Mouse (Mus musculus): ENCODE data around the gene Prkaa1. TPM values are rescaled to one million over a fixed set of nuclear protein-coding genes. Genes with fewer than 3 reads are reported as not detected.
A peak's percentile ranks its signal among the peaks of the same experiment; 100 is the strongest.

Prkaa1 gene
- polyA plus RNA-seq, 1 experiment = 3.0 TPM

DNA sequence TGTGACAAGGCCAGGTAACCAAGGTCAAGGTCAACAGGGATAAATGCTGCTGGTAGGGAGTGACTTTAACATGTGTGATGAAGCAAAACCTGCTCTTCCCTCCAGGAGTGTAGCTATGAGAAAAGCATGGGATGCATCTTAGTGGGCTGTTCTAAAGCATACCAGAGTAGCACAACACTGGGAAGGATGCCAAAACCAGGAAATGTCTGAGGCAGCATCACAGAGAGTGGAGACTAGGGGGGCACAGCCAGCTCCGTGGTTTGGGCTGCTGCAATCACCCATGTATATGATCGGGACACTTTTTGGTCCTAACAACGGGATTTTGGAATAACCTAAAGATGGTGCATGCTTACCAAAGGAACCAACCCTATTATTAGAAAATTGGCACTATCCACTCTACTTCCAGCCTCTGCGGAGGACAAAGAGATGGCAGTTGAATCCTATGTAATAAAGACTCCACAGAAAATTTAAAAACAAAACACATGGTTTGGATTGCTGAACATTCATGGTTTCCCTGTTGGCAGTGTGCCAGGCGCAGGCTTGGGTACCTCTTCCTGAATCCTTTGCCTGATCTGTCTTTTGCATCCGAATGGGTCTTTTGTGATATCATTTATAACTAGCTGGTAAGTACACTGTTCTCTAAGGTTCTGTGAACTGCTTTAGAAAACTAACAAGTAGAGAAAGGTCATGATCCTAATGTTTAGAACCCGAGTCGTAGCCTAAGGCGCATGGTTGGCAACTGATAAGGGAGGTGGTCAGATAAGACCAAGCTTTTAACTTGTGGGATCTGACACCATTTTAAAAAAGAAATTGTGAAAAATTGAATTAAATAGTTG, 5.4 kb upstream of the Prkaa1 start:
- peak overlapping the region; percentile 22 for H3K27ac ChIP-seq (ENCODE audit: insufficient read depth, low read length)
- no peaks in the 10 kb centered on the region for H3K4me1 ChIP-seq (ENCODE audit: control insufficient read depth, insufficient read depth, insufficient read length)
- WGBS = 76% methylated on average over 9 of the region's 9 CpGs
- TF ChIP-seq POLR2A (IDR thresholded peaks at IDR 0.05; ENCODE audit: low read depth, low read length) (no peak), CTCF (IDR thresholded peaks at IDR 0.05; ENCODE audit: extremely low read depth, insufficient read depth, insufficient read length, insufficient replicate concordance) (no peak)
- H3K4me3 ChIP-seq (ENCODE audit: extremely low read depth, insufficient read depth, insufficient read length) = no peak overlapping the region
- no peaks in the 10 kb centered on the region for H3K27me3 ChIP-seq (ENCODE audit: control insufficient read depth, insufficient read depth, low read length)
- no peak for DNase-seq (ENCODE audit: low read depth in 1 of 2, low spot score in 2 of 2)
- H3K36me3 ChIP-seq (ENCODE audit: control insufficient read depth, insufficient read depth, low read length) = no peaks in the 10 kb centered on the region

- TF ChIP-seq POLR2A (IDR thresholded peaks at IDR 0.05; ENCODE audit: low read depth, low read length) (no peak), CTCF (IDR thresholded peaks at IDR 0.05; ENCODE audit: extremely low read depth, insufficient read depth, insufficient read length, insufficient replicate concordance) (no peak)
- Histone ChIP-seq H3K36me3 (ENCODE audit: control insufficient read depth, insufficient read depth, low read length) (no peaks in the 10 kb centered on the region), H3K27ac (ENCODE audit: insufficient read depth, low read length) (no peak overlapping the region), H3K4me3 (ENCODE audit: extremely low read depth, insufficient read depth, insufficient read length) (no peak overlapping the region), H3K4me1 (ENCODE audit: control insufficient read depth, insufficient read depth, insufficient read length) (no peaks in the 10 kb centered on the region), H3K27me3 (ENCODE audit: control insufficient read depth, insufficient read depth, low read length) (no peaks in the 10 kb centered on the region)
- WGBS = 76% methylated on average over 2 of the region's 2 CpGs
- DNase-seq (ENCODE audit: low read depth in 1 of 2, low spot score in 2 of 2) = no peak
Observed at GRCm38 (mm10) chr15:5139366-5139765, 4.3 kb upstream of the Prkaa1 start.

DNA sequence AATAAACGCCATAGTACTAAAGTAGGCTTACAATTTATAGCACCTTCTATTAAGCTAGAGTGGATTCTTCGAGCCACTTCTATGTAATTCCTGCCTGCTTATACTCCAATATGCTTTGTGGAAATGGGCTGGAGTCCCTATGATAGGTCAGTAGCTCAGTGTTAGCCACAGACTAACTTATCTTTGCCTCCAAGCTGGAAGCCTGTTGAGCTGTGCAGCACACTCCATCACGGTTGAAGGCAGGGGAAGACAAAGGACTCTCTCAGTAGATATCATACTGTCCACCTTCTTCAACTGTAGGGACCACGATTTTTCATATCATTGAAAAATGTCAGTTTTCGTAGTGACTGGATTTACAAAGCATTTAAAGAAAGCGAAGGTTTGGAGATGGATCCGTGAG, 3.8 kb upstream of the Prkaa1 start:
- H3K27me3 ChIP-seq (ENCODE audit: control insufficient read depth, insufficient read depth, low read length) = no peaks in the 10 kb centered on the region
- no peak for DNase-seq (ENCODE audit: low read depth in 1 of 2, low spot score in 2 of 2)
- H3K4me3 ChIP-seq (ENCODE audit: extremely low read depth, insufficient read depth, insufficient read length) = no peak overlapping the region
- WGBS = 80% methylated on average over 7 of the region's 7 CpGs
- no peaks in the 10 kb centered on the region for H3K36me3 ChIP-seq (ENCODE audit: control insufficient read depth, insufficient read depth, low read length)
- H3K27ac ChIP-seq (ENCODE audit: insufficient read depth, low read length) = no peak overlapping the region
- H3K4me1 ChIP-seq (ENCODE audit: control insufficient read depth, insufficient read depth, insufficient read length) = peaks cover under 1% of the 10 kb centered on the region; the same call in 1 of the 2 replicates
- TF ChIP-seq POLR2A (IDR thresholded peaks at IDR 0.05; ENCODE audit: low read depth, low read length) (no peak), CTCF (IDR thresholded peaks at IDR 0.05; ENCODE audit: extremely low read depth, insufficient read depth, insufficient read length, insufficient replicate concordance) (no peak)

- no peak overlapping the region for H3K27ac ChIP-seq (ENCODE audit: insufficient read depth, low read length)
- H3K4me1 ChIP-seq (ENCODE audit: control insufficient read depth, insufficient read depth, insufficient read length) = peaks cover 5% of the 10 kb centered on the region
Observed at GRCm38 (mm10) chr15:5140357-5140756, 3.3 kb upstream of the Prkaa1 start.

GRCm38 (mm10) chr15:5142047-5142446, 1.6 kb upstream of the Prkaa1 start:
- peaks cover 5% of the 10 kb centered on the region for H3K4me1 ChIP-seq (ENCODE audit: control insufficient read depth, insufficient read depth, insufficient read length)
- no peaks in the 10 kb centered on the region for H3K27me3 ChIP-seq (ENCODE audit: control insufficient read depth, insufficient read depth, low read length)
- no peak overlapping the region for H3K27ac ChIP-seq (ENCODE audit: insufficient read depth, low read length)
- no peaks in the 10 kb centered on the region for H3K36me3 ChIP-seq (ENCODE audit: control insufficient read depth, insufficient read depth, low read length)
- 63% methylated on average over 5 of the region's 5 CpGs for WGBS
- no peak for TF ChIP-seq POLR2A (IDR thresholded peaks at IDR 0.05; ENCODE audit: low read depth, low read length)
- no peak for TF ChIP-seq CTCF (IDR thresholded peaks at IDR 0.05; ENCODE audit: extremely low read depth, insufficient read depth, insufficient read length, insufficient replicate concordance)
- H3K4me3 ChIP-seq (ENCODE audit: extremely low read depth, insufficient read depth, insufficient read length) = no peak overlapping the region
- DNase-seq (ENCODE audit: low read depth in 1 of 2, low spot score in 2 of 2) = no peak

More at GRCm38 (mm10) chr15:5140357-5140756, 3.3 kb upstream of the Prkaa1 start:
- Histone ChIP-seq H3K27me3 (ENCODE audit: control insufficient read depth, insufficient read depth, low read length) (no peaks in the 10 kb centered on the region), H3K4me3 (ENCODE audit: extremely low read depth, insufficient read depth, insufficient read length) (no peak overlapping the region), H3K36me3 (ENCODE audit: control insufficient read depth, insufficient read depth, low read length) (no peaks in the 10 kb centered on the region)
- no peak for DNase-seq (ENCODE audit: low read depth in 1 of 2, low spot score in 2 of 2)
- TF ChIP-seq POLR2A (IDR thresholded peaks at IDR 0.05; ENCODE audit: low read depth, low read length) (no peak), CTCF (IDR thresholded peaks at IDR 0.05; ENCODE audit: extremely low read depth, insufficient read depth, insufficient read length, insufficient replicate concordance) (no peak)

GRCm38 (mm10) chr15:5142714-5143113, 947 bp upstream of the Prkaa1 start:
- no peaks in the 10 kb centered on the region for H3K36me3 ChIP-seq (ENCODE audit: control insufficient read depth, insufficient read depth, low read length)
- no peaks in the 10 kb centered on the region for H3K27me3 ChIP-seq (ENCODE audit: control insufficient read depth, insufficient read depth, low read length)
- TF ChIP-seq POLR2A (IDR thresholded peaks at IDR 0.05; ENCODE audit: low read depth, low read length) (no peak), CTCF (IDR thresholded peaks at IDR 0.05; ENCODE audit: extremely low read depth, insufficient read depth, insufficient read length, insufficient replicate concordance) (no peak)
- H3K4me3 ChIP-seq (ENCODE audit: extremely low read depth, insufficient read depth, insufficient read length) = no peak overlapping the region
- H3K27ac ChIP-seq (ENCODE audit: insufficient read depth, low read length) = no peak overlapping the region
- WGBS = 68% methylated on average over 5 of the region's 5 CpGs
- DNase-seq (ENCODE audit: low read depth in 1 of 2, low spot score in 2 of 2) = no peak
- peaks cover 5% of the 10 kb centered on the region for H3K4me1 ChIP-seq (ENCODE audit: control insufficient read depth, insufficient read depth, insufficient read length)
